Mouse (Mus musculus) G1E (cell line): ENCODE results near the gene Nod1.

Experiments
- CTCF ChIP-seq: IDR thresholded peaks from 2 replicates; pipeline ENCODE4 v1.5.1; 2012; ENCODE audit warnings: low read depth, low read length, inconsistent platforms, mixed read lengths
- GATA1 ChIP-seq: IDR thresholded peaks from 2 replicates; pipeline ENCODE4 v1.6.1; 2012; ENCODE audit warnings: borderline replicate concordance, low read length, inconsistent platforms, mixed read lengths
- POLR2AphosphoS5 ChIP-seq: IDR thresholded peaks from 2 replicates; pipeline ENCODE4 v1.6.1; 2012; ENCODE audit warnings: low read depth, low read length, inconsistent platforms; ENCODE audit not compliant: insufficient replicate concordance
- TAL1 ChIP-seq: conservative IDR thresholded peaks from 2 replicates; pipeline ENCODE4 v1.6.1; 2012; ENCODE audit warnings: low read depth, low read length, inconsistent platforms, mixed read lengths

- no peak for TF ChIP-seq CTCF
- TF ChIP-seq GATA1 = no peak
- TF ChIP-seq POLR2AphosphoS5 = no peak
- no peak for TF ChIP-seq TAL1
These were observed 16.5 kb downstream of the Nod1 start for GRCm38 (mm10) chr6:54955949-54956348.
